Mouse (Mus musculus): ENCODE results near the gene Gosr2. TPM values are rescaled to one million over a fixed set of nuclear protein-coding genes. Genes with fewer than 3 reads are reported as not detected.

The Gosr2 gene
- polyA plus RNA-seq, 1 experiment from 2014 or later: 89.9 TPM

- ATAC-seq (replicated peaks; ENCODE audit: insufficient number of reproducible peaks, low FRiP score, low TSS enrichment, low read depth): no peak
Observed at GRCm38 (mm10) chr11:103636261-103636660, 61.4 kb downstream of the Gosr2 start.

GRCm38 (mm10) chr11:103635481-103635880 lies 62.2 kb downstream of the Gosr2 start:
- 79% methylated on average over 3 of the region's 3 CpGs for WGBS
- H3K27ac ChIP-seq (replicated peaks; ENCODE audit: low read depth, low read length): no peak overlapping the region
- no peak for DNase-seq (ENCODE audit: low spot score)
- H3K36me3 ChIP-seq (replicated peaks; ENCODE audit: control insufficient read depth, insufficient read depth, low read depth, low read length): no peaks in the 10 kb centered on the region
- no peaks in the 10 kb centered on the region for H3K4me1 ChIP-seq (ENCODE audit: control insufficient read depth, insufficient read depth, low read length)
- no peak overlapping the region for H3K4me3 ChIP-seq (ENCODE audit: low read depth, low read length)
- H3K9me3 ChIP-seq (replicated peaks; ENCODE audit: control insufficient read depth, low read length): no peaks in the 10 kb centered on the region
- H3K4me2 ChIP-seq (ENCODE audit: low read depth, low read length): no peak overlapping the region
- no peaks in the 10 kb centered on the region; the same call in 1 of the 2 replicates for H3K27me3 ChIP-seq (ENCODE audit: control insufficient read depth, insufficient read depth, low read length)
- no peak overlapping the region for H3K9ac ChIP-seq (replicated peaks; ENCODE audit: low read length)
- ATAC-seq (replicated peaks; ENCODE audit: insufficient number of reproducible peaks, low FRiP score, low TSS enrichment, low read depth): no peak

More at GRCm38 (mm10) chr11:103636261-103636660, 61.4 kb downstream of the Gosr2 start:
- 84% methylated on average over 6 of the region's 6 CpGs for WGBS
- Histone ChIP-seq H3K4me2 (ENCODE audit: low read depth, low read length) (no peak overlapping the region), H3K27me3 (ENCODE audit: control insufficient read depth, insufficient read depth, low read length) (no peaks in the 10 kb centered on the region; the same call in 1 of the 2 replicates), H3K36me3 (replicated peaks; ENCODE audit: control insufficient read depth, insufficient read depth, low read depth, low read length) (no peaks in the 10 kb centered on the region), H3K9me3 (replicated peaks; ENCODE audit: control insufficient read depth, low read length) (no peaks in the 10 kb centered on the region), H3K27ac (replicated peaks; ENCODE audit: low read depth, low read length) (no peak overlapping the region), H3K4me1 (ENCODE audit: control insufficient read depth, insufficient read depth, low read length) (no peaks in the 10 kb centered on the region), H3K4me3 (ENCODE audit: low read depth, low read length) (no peak overlapping the region), H3K9ac (replicated peaks; ENCODE audit: low read length) (no peak overlapping the region)
- DNase-seq (ENCODE audit: low spot score): no peak

DNA sequence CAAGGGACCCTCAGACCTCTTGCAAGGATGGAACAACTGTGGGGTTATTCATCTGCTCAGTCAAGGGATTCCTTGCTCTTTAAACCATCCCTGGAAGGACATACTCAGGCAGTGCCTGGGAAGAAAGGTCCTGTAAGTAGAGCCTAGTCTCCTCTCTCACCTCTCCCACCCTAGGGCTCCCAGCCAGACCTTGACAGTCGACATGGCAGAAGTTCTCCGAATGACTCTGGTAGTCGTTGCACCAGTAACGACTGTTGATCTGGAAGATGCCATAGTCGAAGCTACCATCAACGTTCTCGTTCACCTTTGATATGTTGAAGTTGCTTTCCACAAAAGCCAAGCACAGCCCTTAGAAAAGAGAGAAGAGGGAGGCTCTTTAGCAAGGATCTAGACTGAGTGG lies 62.9 kb downstream of the Gosr2 start:
- 86% methylated on average over 7 of the region's 7 CpGs for WGBS
- H3K9ac ChIP-seq (replicated peaks; ENCODE audit: low read length): no peak overlapping the region
- no peak for DNase-seq (ENCODE audit: low spot score)

GRCm38 (mm10) chr11:103627453-103627852 lies 70.2 kb downstream of the Gosr2 start:
- no peaks in the 10 kb centered on the region for H3K27me3 ChIP-seq (ENCODE audit: control insufficient read depth, insufficient read depth, low read length)
- WGBS: 83% methylated on average over 23 of the region's 23 CpGs
- no peak for ATAC-seq (replicated peaks; ENCODE audit: insufficient number of reproducible peaks, low FRiP score, low TSS enrichment, low read depth)

More for the DNA sequence above, 62.9 kb downstream of the Gosr2 start:
- Histone ChIP-seq H3K4me2 (ENCODE audit: low read depth, low read length) (no peak overlapping the region), H3K4me3 (ENCODE audit: low read depth, low read length) (no peak overlapping the region), H3K36me3 (replicated peaks; ENCODE audit: control insufficient read depth, insufficient read depth, low read depth, low read length) (no peaks in the 10 kb centered on the region), H3K4me1 (ENCODE audit: control insufficient read depth, insufficient read depth, low read length) (no peaks in the 10 kb centered on the region), H3K27ac (replicated peaks; ENCODE audit: low read depth, low read length) (no peak overlapping the region), H3K9me3 (replicated peaks; ENCODE audit: control insufficient read depth, low read length) (no peaks in the 10 kb centered on the region), H3K27me3 (ENCODE audit: control insufficient read depth, insufficient read depth, low read length) (no peaks in the 10 kb centered on the region; the same call in 1 of the 2 replicates)
- ATAC-seq (replicated peaks; ENCODE audit: insufficient number of reproducible peaks, low FRiP score, low TSS enrichment, low read depth): no peak

More at GRCm38 (mm10) chr11:103627453-103627852, 70.2 kb downstream of the Gosr2 start:
- H3K9me3 ChIP-seq (replicated peaks; ENCODE audit: control insufficient read depth, low read length): no peaks in the 10 kb centered on the region
- no peaks in the 10 kb centered on the region for H3K36me3 ChIP-seq (replicated peaks; ENCODE audit: control insufficient read depth, insufficient read depth, low read depth, low read length)
- H3K27ac ChIP-seq (replicated peaks; ENCODE audit: low read depth, low read length): no peak overlapping the region
- DNase-seq (ENCODE audit: low spot score): no peak
- no peak overlapping the region for H3K9ac ChIP-seq (replicated peaks; ENCODE audit: low read length)
- H3K4me3 ChIP-seq (ENCODE audit: low read depth, low read length): no peak overlapping the region
- no peak overlapping the region for H3K4me2 ChIP-seq (ENCODE audit: low read depth, low read length)
- H3K4me1 ChIP-seq (ENCODE audit: control insufficient read depth, insufficient read depth, low read length): no peaks in the 10 kb centered on the region

Other genes starting within 250 kb of the Gosr2 start
- gene Lrrc37a, start 193.3 kb downstream of the Gosr2 start, polyA plus RNA-seq (2014; fragmentation: Nextera tagmentation; extraction: Ambion mirVana): not detected in 2 replicates
- gene Gm884, start 76.8 kb downstream of the Gosr2 start, polyA plus RNA-seq (2014; fragmentation: Nextera tagmentation; extraction: Ambion mirVana): not detected in 2 replicates
- gene Lyzl6, start 59.0 kb downstream of the Gosr2 start, polyA plus RNA-seq (2014; fragmentation: Nextera tagmentation; extraction: Ambion mirVana): not detected in 2 replicates
- 0.21 and 0.35 TPM in 2 replicates for gene Rprml, start 48.3 kb downstream of the Gosr2 start, polyA plus RNA-seq (2014; fragmentation: Nextera tagmentation; extraction: Ambion mirVana)
- gene Wnt9b, start 51.9 kb upstream of the Gosr2 start, polyA plus RNA-seq (2014; fragmentation: Nextera tagmentation; extraction: Ambion mirVana): 2.1 and 3.9 TPM in 2 replicates
- gene Wnt3, start 76.3 kb upstream of the Gosr2 start, polyA plus RNA-seq (2014; fragmentation: Nextera tagmentation; extraction: Ambion mirVana): 4.7 and 5.3 TPM in 2 replicates